Mouse (Mus musculus) MEL (cell line): ENCODE measurements around the gene Tbxas1. TPM values are rescaled to one million over a fixed set of nuclear protein-coding genes. Genes with fewer than 3 reads are reported as not detected.

Source experiments
- DNase-seq: peaks from one replicate; pipeline ENCODE4 v3.0.0; 2011; ENCODE audit warnings: low read depth, low spot score
- H3K27ac ChIP-seq: 2 replicates; pipeline ENCODE4 v1.5.1; 2012; ENCODE audit warnings: low read depth, mild to moderate bottlenecking, control low read depth, low read length, moderate library complexity; ENCODE audit not compliant: control insufficient read depth
- H3K27me3 ChIP-seq, 2 experiments: fragments of 150-350 bp in 1 of 2; sonication (generic) in 1 of 2; 2 replicates each; pipeline ENCODE4 v1.6.1; 2012; ENCODE audit warnings: low read length in 2 of 2, mild to moderate bottlenecking in 2 of 2, improper control_type of control experiment in 1 of 2, moderate library complexity in 1 of 2; ENCODE audit not compliant: insufficient read depth in 2 of 2, control insufficient read depth in 1 of 2
- H3K36me3 ChIP-seq, 2 experiments: 2 replicates each; pipeline ENCODE4 v1.6.1; 2012 to 2014; ENCODE audit warnings: low read length in 2 of 2, improper control_type of control experiment in 1 of 2, inconsistent platforms in 1 of 2, mild to moderate bottlenecking in 1 of 2; ENCODE audit not compliant: insufficient read depth in 2 of 2, control insufficient read depth in 1 of 2
- H3K4me1 ChIP-seq, 2 experiments: fragments of 150-350 bp in 1 of 2; sonication (generic) in 1 of 2; 2 replicates each; pipeline ENCODE4 v1.6.1; 2012; ENCODE audit warnings: low read length in 2 of 2, improper control_type of control experiment in 1 of 2, mild to moderate bottlenecking in 1 of 2; ENCODE audit not compliant: insufficient read depth in 2 of 2, control insufficient read depth in 1 of 2
- H3K4me3 ChIP-seq, 2 experiments: fragments of 150-350 bp in 1 of 2; sonication (generic) in 1 of 2; 2 replicates each; pipeline ENCODE4 v1.5.1; 2012; ENCODE audit warnings: low read depth in 2 of 2, low read length in 2 of 2, mild to moderate bottlenecking in 2 of 2, moderate library complexity in 2 of 2, control low read depth in 1 of 2, improper control_type of control experiment in 1 of 2; ENCODE audit not compliant: control insufficient read depth in 1 of 2, insufficient read depth in 1 of 2
- H3K79me2 ChIP-seq: 2 replicates; pipeline ENCODE4 v1.6.1; 2012; ENCODE audit warnings: mild to moderate bottlenecking, low read length, moderate library complexity; ENCODE audit not compliant: control insufficient read depth, poor library complexity, insufficient read depth
- H3K9ac ChIP-seq: 2 replicates; pipeline ENCODE4 v1.6.1; 2012; ENCODE audit warnings: low read depth, mild to moderate bottlenecking, control low read depth, low read length, moderate library complexity; ENCODE audit not compliant: control insufficient read depth, poor library complexity, severe bottlenecking
- H3K9me3 ChIP-seq: fragments of 150-350 bp; sonication (generic); replicated peaks from 2 replicates; pipeline ENCODE4 v1.6.1; 2012; ENCODE audit warnings: mild to moderate bottlenecking, low read length, improper control_type of control experiment, moderate library complexity; ENCODE audit not compliant: insufficient read depth
- BHLHE40 ChIP-seq: IDR thresholded peaks from 2 replicates; pipeline ENCODE4 v1.6.1; 2012; ENCODE audit warnings: low read depth, mild to moderate bottlenecking, inconsistent platforms, low read length, improper control_type of control experiment, borderline replicate concordance
- E2F4 ChIP-seq: IDR thresholded peaks from 2 replicates; pipeline ENCODE4 v1.6.1; 2011; ENCODE audit warnings: low read depth, low read length, improper control_type of control experiment, borderline replicate concordance
- ELF1 ChIP-seq: IDR thresholded peaks from 2 replicates; pipeline ENCODE4 v1.6.1; 2014; ENCODE audit warnings: low read depth, mild to moderate bottlenecking, inconsistent platforms, low read length, improper control_type of control experiment, moderate library complexity
- EP300 ChIP-seq, 2 experiments: IDR thresholded peaks; 2 replicates each; pipeline ENCODE4 v1.6.1; 2011; ENCODE audit warnings: improper control_type of control experiment in 2 of 2, low read length in 2 of 2, low read depth in 1 of 2, mild to moderate bottlenecking in 1 of 2
- ETS1 ChIP-seq: IDR thresholded peaks from 2 replicates; pipeline ENCODE4 v1.6.1; 2012; ENCODE audit warnings: low read depth, mild to moderate bottlenecking, inconsistent platforms, low read length, improper control_type of control experiment, moderate library complexity
- GABPA ChIP-seq: IDR thresholded peaks from 2 replicates; pipeline ENCODE4 v1.6.1; 2012; ENCODE audit warnings: low read depth, mild to moderate bottlenecking, inconsistent platforms, low read length, improper control_type of control experiment, moderate library complexity
- KAT2A ChIP-seq: conservative IDR thresholded peaks from 2 replicates; pipeline ENCODE4 v1.6.1; 2012; ENCODE audit warnings: low read depth, low read length, improper control_type of control experiment, inconsistent platforms
- MAFK ChIP-seq: IDR thresholded peaks from 2 replicates; pipeline ENCODE4 v1.6.1; 2011; ENCODE audit warnings: low read depth, mild to moderate bottlenecking, low read length, improper control_type of control experiment, borderline replicate concordance
- MAX ChIP-seq: IDR thresholded peaks from 2 replicates; pipeline ENCODE4 v1.6.1; 2011; ENCODE audit warnings: low read length, improper control_type of control experiment
- MEF2A ChIP-seq: IDR thresholded peaks from 2 replicates; pipeline ENCODE4 v1.6.1; 2014; ENCODE audit warnings: low read depth, mild to moderate bottlenecking, inconsistent platforms, low read length, improper control_type of control experiment; ENCODE audit not compliant: poor library complexity, insufficient replicate concordance, severe bottlenecking; ENCODE audit errors: extremely low read depth
- MXI1 ChIP-seq: IDR thresholded peaks from 2 replicates; pipeline ENCODE4 v1.6.1; 2011; ENCODE audit warnings: mild to moderate bottlenecking, low read depth, low read length, improper control_type of control experiment
- MYB ChIP-seq: IDR thresholded peaks from 2 replicates; pipeline ENCODE4 v1.6.1; 2011; ENCODE audit warnings: mild to moderate bottlenecking, low read depth, low read length, improper control_type of control experiment
- MYC ChIP-seq: IDR thresholded peaks from 2 replicates; pipeline ENCODE4 v1.6.1; 2011; ENCODE audit warnings: low read depth, mild to moderate bottlenecking, low read length, improper control_type of control experiment, moderate library complexity
- NRF1 ChIP-seq: IDR thresholded peaks from 2 replicates; pipeline ENCODE4 v1.6.1; 2014; ENCODE audit warnings: low read depth, mild to moderate bottlenecking, inconsistent platforms, low read length, improper control_type of control experiment, moderate library complexity; ENCODE audit not compliant: poor library complexity, insufficient read depth, severe bottlenecking
- POLR2AphosphoS5 ChIP-seq: IDR thresholded peaks from 2 replicates; pipeline ENCODE4 v1.6.1; 2012; ENCODE audit warnings: low read depth, borderline replicate concordance, mild to moderate bottlenecking, inconsistent platforms, low read length, moderate library complexity, mixed read lengths
- RCOR1 ChIP-seq: IDR thresholded peaks from 2 replicates; pipeline ENCODE4 v1.6.1; 2012; ENCODE audit warnings: low read depth, mild to moderate bottlenecking, inconsistent platforms, low read length, improper control_type of control experiment
- SIN3A ChIP-seq: IDR thresholded peaks from 2 replicates; pipeline ENCODE4 v1.6.1; 2012; ENCODE audit warnings: low read length, improper control_type of control experiment, inconsistent platforms
- TAL1 ChIP-seq: IDR thresholded peaks from 2 replicates; pipeline ENCODE4 v1.6.1; 2012; ENCODE audit warnings: mild to moderate bottlenecking, inconsistent platforms, low read length, moderate library complexity, mixed read lengths
- TBP ChIP-seq: IDR thresholded peaks from 2 replicates; pipeline ENCODE4 v1.8.0; 2011; ENCODE audit warnings: low read depth, low read length, improper control_type of control experiment
- USF2 ChIP-seq, 2 experiments: IDR thresholded peaks; 2 replicates each; pipeline ENCODE4 v1.6.1; 2011 to 2012; ENCODE audit warnings: improper control_type of control experiment in 2 of 2, low read length in 2 of 2, borderline replicate concordance in 1 of 2, inconsistent platforms in 1 of 2, low read depth in 1 of 2, mild to moderate bottlenecking in 1 of 2; ENCODE audit not compliant: insufficient read depth in 1 of 2
- ZNF384 ChIP-seq: IDR thresholded peaks from 2 replicates; pipeline ENCODE4 v1.6.1; 2012; ENCODE audit warnings: low read depth, mild to moderate bottlenecking, inconsistent platforms, low read length, improper control_type of control experiment
- polyA plus RNA-seq, 2 experiments: library from polyadenylated mRNA; stranded (reverse) in 1 of 2; unstranded in 1 of 2; fragments of >175 nt in 1 of 2; fragments of >200 nt in 1 of 2; gene quantifications; 2 replicates each; pipeline versions ENCODE4 v1.2.1 to v1.2.4; 2012; ENCODE audit warnings: low replicate concordance in 2 of 2, low read depth in 1 of 2; ENCODE audit not compliant: insufficient read length in 2 of 2, insufficient read depth in 1 of 2, missing spikeins in 1 of 2
- total RNA-seq: library from RNA; depleted of rRNA; stranded (reverse); fragments of 300-350 nt; gene quantifications from 2 replicates; pipeline ENCODE4 v1.2.3, GENCODE M21; 2012

Tbxas1 gene
- total and polyA plus RNA-seq, 3 experiments, result 0.54 to 2.7 TPM; not detected in 1

GRCm38 (mm10) chr6:38901636-38902035 lies 26.4 kb downstream of the Tbxas1 start:
- no peak for DNase-seq
- no peaks in the 10 kb centered on the region for H3K79me2 ChIP-seq
- no peak overlapping the region for H3K9ac ChIP-seq
- no peaks in the 10 kb centered on the region for H3K27me3 ChIP-seq
- TF ChIP-seq SIN3A (no peak), USF2 (IDR thresholded peaks at IDR 0.05; ENCODE audit: borderline replicate concordance in 1 of 2, insufficient read depth in 1 of 2, low read depth in 1 of 2, low read length in 2 of 2) (no peak), MAFK (no peak), ELF1 (no peak), ZNF384 (no peak)
- peaks cover 0 to 34% of the 10 kb centered on the region in 2 experiments; a peak in 2 of 4 replicates for H3K36me3 ChIP-seq
- peaks cover 18 to 43% of the 10 kb centered on the region in 2 experiments for H3K4me1 ChIP-seq
- H3K9me3 ChIP-seq, result no peaks in the 10 kb centered on the region
- no peak overlapping the region; the same call in 1 of the 2 replicates for H3K27ac ChIP-seq
- H3K4me3 ChIP-seq, result no peak overlapping the region; a peak in 1 of 4 replicates

GRCm38 (mm10) chr6:38902820-38903439 lies 27.7 kb downstream of the Tbxas1 start:
- TF ChIP-seq MXI1, result no peak
- no peak for TF ChIP-seq RCOR1
- no peak for TF ChIP-seq MYC
- no peak for TF ChIP-seq E2F4
- no peak for DNase-seq

GRCm38 (mm10) chr6:38906005-38906404 lies 30.8 kb downstream of the Tbxas1 start:
- DNase-seq, result no peak
- Histone ChIP-seq H3K27me3 (no peaks in the 10 kb centered on the region), H3K79me2 (no peaks in the 10 kb centered on the region), H3K9ac (no peak overlapping the region), H3K4me1 (peaks cover 13 to 22% of the 10 kb centered on the region in 2 experiments), H3K9me3 (no peaks in the 10 kb centered on the region), H3K4me3 (no peak overlapping the region), H3K27ac (no peak overlapping the region), H3K36me3 (peaks cover 0 to 18% of the 10 kb centered on the region in 2 experiments; a peak in 2 of 4 replicates)
- TF ChIP-seq MEF2A (no peak), EP300 (IDR thresholded peaks at IDR 0.05; ENCODE audit: low read depth in 1 of 2, low read length in 2 of 2) (no peak), MYB (no peak), MAFK (no peak), SIN3A (no peak), RCOR1 (no peak), POLR2AphosphoS5 (no peak), GABPA (no peak), KAT2A (no peak), TBP (no peak), MAX (no peak), ETS1 (no peak), TAL1 (no peak), E2F4 (no peak), BHLHE40 (no peak), NRF1 (no peak)

More at GRCm38 (mm10) chr6:38902820-38903439, 27.7 kb downstream of the Tbxas1 start:
- no peak overlapping the region for H3K27ac ChIP-seq
- H3K27me3 ChIP-seq, result no peaks in the 10 kb centered on the region
- H3K4me1 ChIP-seq, result peaks cover 18 to 32% of the 10 kb centered on the region in 2 experiments
- H3K4me3 ChIP-seq, result no peak overlapping the region
- H3K9ac ChIP-seq, result no peak overlapping the region
- H3K36me3 ChIP-seq, result peaks cover 0 to 28% of the 10 kb centered on the region in 2 experiments; a peak in 2 of 4 replicates
- no peaks in the 10 kb centered on the region for H3K79me2 ChIP-seq
- no peaks in the 10 kb centered on the region for H3K9me3 ChIP-seq
